Mouse (Mus musculus) hindbrain, postnatal 0 days (tissue): ENCODE measurements around the gene Nsfl1c. TPM values are rescaled to one million over a fixed set of nuclear protein-coding genes. Genes with fewer than 3 reads are reported as not detected.

Experiments
- ATAC-seq: fragments of 200-750 bp; cut with Nextera tagmentation; 2 replicates; pipeline ENCODE4 v1.8.0; 2017; ENCODE audit warnings: mild to moderate bottlenecking, moderate TSS enrichment, moderate library complexity
- DNase-seq: peaks from one replicate; pipeline ENCODE4 v3.0.0-alpha.2; 2015; ENCODE audit warnings: low spot score
- H3K27ac ChIP-seq: fragments of 300-500 bp; sonication (generic); 2 replicates; pipeline ENCODE4 v1.5.1; 2014; ENCODE audit warnings: mild to moderate bottlenecking
- H3K27me3 ChIP-seq: fragments of 300-500 bp; sonication (generic); 2 replicates; pipeline ENCODE4 v1.6.1; 2014; ENCODE audit warnings: low read length, mixed read lengths; ENCODE audit not compliant: insufficient read depth
- H3K36me3 ChIP-seq: fragments of 300-500 bp; sonication (generic); 2 replicates; pipeline ENCODE4 v1.6.1; 2014; ENCODE audit warnings: low read length, mixed read lengths; ENCODE audit not compliant: insufficient read depth
- H3K4me1 ChIP-seq: fragments of 300-500 bp; sonication (generic); 2 replicates; pipeline ENCODE4 v1.6.1; 2014; ENCODE audit warnings: antibody characterized with exemption, low read length, mixed read lengths; ENCODE audit not compliant: insufficient read depth
- H3K4me2 ChIP-seq: fragments of 300-500 bp; sonication (generic); 2 replicates; pipeline ENCODE4 v1.6.1; 2014; ENCODE audit warnings: low read depth, mild to moderate bottlenecking, low read length, moderate library complexity, mixed read lengths
- H3K4me3 ChIP-seq: fragments of 300-500 bp; sonication (generic); 2 replicates; pipeline ENCODE4 v1.5.1; 2014; ENCODE audit warnings: low read length
- H3K9ac ChIP-seq: fragments of 300-500 bp; sonication (generic); replicated peaks from 2 replicates; pipeline ENCODE4 v1.6.1; 2014; ENCODE audit warnings: mild to moderate bottlenecking, low read length, moderate library complexity, mixed read lengths
- H3K9me3 ChIP-seq: fragments of 300-500 bp; sonication (generic); 2 replicates; pipeline ENCODE4 v1.6.1; 2016; ENCODE audit warnings: low read length, mixed read lengths
- CTCF ChIP-seq: IDR thresholded peaks from 2 replicates; pipeline ENCODE4 v1.5.1; 2016; ENCODE audit warnings: antibody characterized with exemption, control low read depth, low read depth
- WGBS: fragments of 180-500 bp; shearing (Covaris S2); extraction: QIAGEN DNeasy Blood & Tissue Kit; methylation state at CpG from one replicate; pipeline ENCODE4 v1.1.7; 2014; 5-methylcytosine and 5-hydroxymethylcytosine counted together
- polyA plus RNA-seq: library from polyadenylated mRNA; unstranded; fragments of >200 nt; fragmentation: Nextera tagmentation; extraction: Ambion mirVana; gene quantifications from 2 replicates; pipeline ENCODE4 v1.2.1, GENCODE M21; 2015
- total RNA-seq: library from RNA; depleted of rRNA; stranded (reverse); fragments of >200 nt; gene quantifications from 2 replicates; pipeline ENCODE4 v1.2.3, GENCODE M21; 2014

Nsfl1c gene
- total and polyA plus RNA-seq, 2 experiments from 2014 or later = 115 to 233 TPM

DNA sequence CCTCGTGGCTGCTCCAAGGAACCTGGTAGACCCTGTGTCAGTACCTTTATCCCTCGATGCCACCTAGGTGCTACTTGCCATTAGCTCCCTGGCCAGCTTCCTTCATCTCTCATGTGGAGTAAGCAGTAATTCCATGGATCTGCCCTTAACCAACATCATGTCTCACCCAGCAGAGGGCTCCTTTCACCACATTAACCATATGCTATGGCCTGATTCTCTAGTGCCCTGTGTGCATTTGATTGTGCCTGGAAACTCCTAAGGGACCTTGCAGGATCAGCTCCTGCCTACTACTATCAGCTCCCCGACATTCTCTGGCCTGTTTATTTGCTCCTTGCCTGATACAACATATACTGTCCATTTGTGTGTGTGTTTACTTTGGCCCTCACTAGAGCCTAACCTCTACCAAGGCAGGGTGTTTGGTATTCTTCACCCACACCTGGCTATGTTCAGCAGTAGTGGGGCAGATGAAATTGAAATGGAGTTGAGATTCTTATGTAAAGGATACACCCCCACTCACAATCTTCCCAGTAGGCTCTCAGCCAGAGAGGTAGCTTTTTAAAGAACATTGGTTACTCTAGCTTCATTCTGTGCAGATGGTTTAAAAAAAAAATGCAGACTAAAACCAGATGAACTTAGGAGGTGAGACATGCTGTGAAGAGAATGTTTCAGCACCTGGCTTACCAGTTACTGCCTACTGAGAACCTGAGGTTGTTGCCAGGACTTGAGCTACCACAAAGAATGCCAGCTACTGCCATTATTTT, 19.7 kb downstream of the Nsfl1c start:
- H3K9ac ChIP-seq = no peak overlapping the region
- no peak overlapping the region for H3K27ac ChIP-seq
- 87% methylated on average over 3 of the region's 3 CpGs for WGBS
- no peak overlapping the region for H3K4me3 ChIP-seq
- no peaks in the 10 kb centered on the region for H3K4me1 ChIP-seq
- DNase-seq (no peak), ATAC-seq (no peak)
- H3K27me3 ChIP-seq = no peaks in the 10 kb centered on the region
- TF ChIP-seq CTCF = peak; percentile 35
- H3K9me3 ChIP-seq = no peaks in the 10 kb centered on the region
- H3K36me3 ChIP-seq = peaks cover 45% of the 10 kb centered on the region
- no peak overlapping the region for H3K4me2 ChIP-seq

DNA sequence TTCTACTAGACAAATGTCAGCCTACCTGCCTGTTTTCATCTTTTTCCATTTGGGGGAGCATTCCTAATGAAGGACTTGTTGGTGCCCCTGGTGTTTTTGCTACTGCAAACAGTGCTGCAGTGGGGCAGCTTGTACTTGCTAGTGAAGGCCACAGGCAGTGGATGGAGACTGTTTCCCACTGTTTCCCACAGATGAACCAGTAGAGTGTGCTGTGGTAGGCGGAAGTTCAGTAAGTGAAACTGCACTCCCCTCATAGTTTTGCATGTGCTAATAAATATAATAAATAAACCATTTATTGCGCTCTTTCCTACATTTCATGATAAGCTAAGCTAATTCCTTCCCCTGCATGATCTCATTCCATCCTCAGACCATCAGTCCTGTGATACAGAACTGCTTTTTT, 25.0 kb downstream of the Nsfl1c start:
- Histone ChIP-seq H3K27me3 (no peaks in the 10 kb centered on the region), H3K36me3 (peaks cover 25% of the 10 kb centered on the region), H3K4me1 (no peaks in the 10 kb centered on the region), H3K9ac (no peak overlapping the region), H3K4me3 (no peak overlapping the region), H3K9me3 (no peaks in the 10 kb centered on the region), H3K4me2 (no peak overlapping the region), H3K27ac (no peak overlapping the region)
- ATAC-seq = no peak
- peak; percentile 30; the same call in 1 of the 2 replicates for TF ChIP-seq CTCF
- 97% methylated on average over 2 of the region's 2 CpGs for WGBS
- DNase-seq = no peak

DNA sequence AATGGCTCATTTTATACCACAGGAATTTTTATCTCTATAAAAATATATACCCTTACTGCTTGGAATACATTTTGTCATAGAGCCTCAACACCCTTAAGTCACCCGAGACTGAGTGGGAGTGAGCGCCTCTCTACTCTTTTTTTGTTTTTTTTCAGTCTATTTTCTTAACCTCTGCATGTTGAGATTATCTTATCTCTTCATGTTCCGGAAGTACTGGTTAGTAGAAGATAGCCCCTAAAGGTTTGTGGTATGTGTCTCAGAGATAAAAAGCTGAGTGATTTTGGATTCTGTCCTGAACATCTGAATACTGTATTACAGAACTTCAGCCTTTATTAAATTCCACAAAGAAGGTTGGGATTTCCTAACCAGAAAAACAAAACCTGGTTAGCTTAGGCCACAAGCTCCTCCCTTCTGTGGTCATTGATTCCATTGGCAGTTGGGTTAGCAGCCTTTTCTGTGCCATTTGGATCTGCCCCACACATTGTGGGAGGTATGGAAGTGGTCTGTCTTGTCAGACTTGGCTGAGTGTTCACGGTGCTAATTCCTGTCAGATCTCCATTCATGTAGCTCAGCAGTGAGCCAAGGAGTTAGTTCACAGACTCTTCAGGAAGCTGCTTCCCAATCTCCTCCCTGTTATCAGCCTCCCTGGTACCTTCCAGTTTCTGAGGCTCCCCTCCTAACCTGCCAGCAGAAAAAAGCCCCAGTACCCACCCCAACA, 30.5 kb downstream of the Nsfl1c start:
- ATAC-seq = no peak
- 67% methylated on average over 4 of the region's 4 CpGs for WGBS

DNA sequence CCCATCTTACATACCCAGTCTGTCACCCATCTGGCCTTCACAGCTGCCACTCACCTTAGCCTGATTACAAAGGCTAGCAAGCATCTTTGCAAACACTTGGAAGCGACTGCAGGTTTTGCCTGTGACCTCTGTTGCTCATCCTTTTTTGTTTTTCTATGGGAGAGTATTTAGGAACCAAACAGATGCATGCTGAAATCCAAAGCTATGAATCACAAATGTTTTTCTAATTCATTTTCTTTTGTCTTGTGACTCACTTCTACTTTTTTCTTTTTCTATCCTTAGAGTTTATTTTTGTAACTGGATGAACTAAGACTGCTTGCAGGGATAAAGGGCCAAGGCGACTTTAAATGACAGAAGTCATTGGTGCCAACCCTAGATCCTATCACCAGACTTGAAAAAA, 31.5 kb downstream of the Nsfl1c start:
- Histone ChIP-seq H3K4me2 (no peak overlapping the region), H3K9me3 (no peaks in the 10 kb centered on the region), H3K36me3 (peaks cover 3% of the 10 kb centered on the region; the same call in 1 of the 2 replicates), H3K9ac (no peak overlapping the region), H3K4me1 (no peaks in the 10 kb centered on the region), H3K4me3 (no peak overlapping the region), H3K27ac (no peak overlapping the region), H3K27me3 (no peaks in the 10 kb centered on the region)
- ATAC-seq (no peak), DNase-seq (no peak)
- TF ChIP-seq CTCF = no peak
- 73% methylated on average over 2 of the region's 2 CpGs for WGBS

More for the DNA sequence above, 30.5 kb downstream of the Nsfl1c start:
- Histone ChIP-seq H3K4me1 (no peaks in the 10 kb centered on the region), H3K36me3 (peaks cover 5% of the 10 kb centered on the region; the same call in 1 of the 2 replicates), H3K4me3 (no peak overlapping the region), H3K9me3 (no peaks in the 10 kb centered on the region), H3K9ac (no peak overlapping the region), H3K27me3 (no peaks in the 10 kb centered on the region), H3K4me2 (no peak overlapping the region), H3K27ac (no peak overlapping the region)
- DNase-seq = no peak
- TF ChIP-seq CTCF = no peak

- Histone ChIP-seq H3K27ac (no peak overlapping the region), H3K27me3 (no peaks in the 10 kb centered on the region), H3K4me1 (no peaks in the 10 kb centered on the region), H3K36me3 (no peaks in the 10 kb centered on the region), H3K4me2 (no peak overlapping the region), H3K9me3 (no peaks in the 10 kb centered on the region), H3K4me3 (no peak overlapping the region), H3K9ac (no peak overlapping the region)
- 93% methylated on average over 1 of the region's 1 CpGs for WGBS
- DNase-seq (no peak), ATAC-seq (no peak)
- no peak for TF ChIP-seq CTCF
Measured at GRCm38 (mm10) chr2:151528066-151528465, 34.1 kb downstream of the Nsfl1c start.

- Histone ChIP-seq H3K4me3 (no peak overlapping the region), H3K36me3 (no peaks in the 10 kb centered on the region), H3K4me2 (no peak overlapping the region), H3K4me1 (no peaks in the 10 kb centered on the region), H3K27ac (no peak overlapping the region), H3K9me3 (no peaks in the 10 kb centered on the region), H3K9ac (no peak overlapping the region), H3K27me3 (no peaks in the 10 kb centered on the region)
- no peak for TF ChIP-seq CTCF
- ATAC-seq (no peak), DNase-seq (no peak)
Measured at GRCm38 (mm10) chr2:151529169-151529568, 35.2 kb downstream of the Nsfl1c start.
